Mouse (Mus musculus) kidney, postnatal 0 days (tissue): ENCODE data around the gene Haghl. TPM values are rescaled to one million over a fixed set of nuclear protein-coding genes. Genes with fewer than 3 reads are reported as not detected.
"Not testable (repeated sequence)": the region's sequence is repeated elsewhere in the genome, so short reads cannot be mapped to it uniquely, and the experiment has no call there.

Source experiments
- ATAC-seq: fragments of 200-750 bp; cut with Nextera tagmentation; replicated peaks from 2 replicates; pipeline ENCODE4 v1.8.0; 2017; ENCODE audit warnings: low read depth, moderate number of reproducible peaks, moderate TSS enrichment, moderate library complexity; ENCODE audit not compliant: low FRiP score
- DNase-seq: peaks from one replicate; pipeline ENCODE4 v3.0.0-alpha.2; 2016; ENCODE audit warnings: low spot score
- H3K27ac ChIP-seq: fragments of 300-500 bp; sonication (generic); 2 replicates; pipeline ENCODE4 v1.5.1; 2014; ENCODE audit warnings: mild to moderate bottlenecking
- H3K27me3 ChIP-seq: fragments of 300-500 bp; sonication (generic); 2 replicates; pipeline ENCODE4 v1.6.1; 2014; ENCODE audit warnings: low read length, mixed read lengths; ENCODE audit not compliant: insufficient read depth
- H3K36me3 ChIP-seq: fragments of 300-500 bp; sonication (generic); 2 replicates; pipeline ENCODE4 v1.6.1; 2014; ENCODE audit warnings: low read length, mixed read lengths; ENCODE audit not compliant: insufficient read depth
- H3K4me1 ChIP-seq: fragments of 300-500 bp; sonication (generic); replicated peaks from 2 replicates; pipeline ENCODE4 v1.6.1; 2014; ENCODE audit warnings: antibody characterized with exemption, low read length, mixed read lengths; ENCODE audit not compliant: insufficient read depth
- H3K4me2 ChIP-seq: fragments of 300-500 bp; sonication (generic); 2 replicates; pipeline ENCODE4 v1.6.1; 2014; ENCODE audit warnings: mild to moderate bottlenecking, low read length, moderate library complexity, mixed read lengths
- H3K4me3 ChIP-seq: fragments of 300-500 bp; sonication (generic); replicated peaks from 2 replicates; pipeline ENCODE4 v1.5.1; 2014; ENCODE audit warnings: low read depth, low read length
- H3K9ac ChIP-seq: fragments of 300-500 bp; sonication (generic); 2 replicates; pipeline ENCODE4 v1.6.1; 2014; ENCODE audit warnings: low read depth, low read length
- H3K9me3 ChIP-seq: fragments of 300-500 bp; sonication (generic); replicated peaks from 2 replicates; pipeline ENCODE4 v1.6.1; 2016; ENCODE audit warnings: low read length, inconsistent platforms, mixed read lengths
- CTCF ChIP-seq: IDR thresholded peaks from 2 replicates; pipeline ENCODE4 v1.5.1; 2016; ENCODE audit warnings: antibody characterized with exemption, low read depth, mild to moderate bottlenecking, moderate library complexity
- WGBS: fragments of 180-500 bp; shearing (Covaris S2); extraction: QIAGEN DNeasy Blood & Tissue Kit; methylation state at CpG from one replicate; pipeline ENCODE4 v1.1.7; 2014; 5-methylcytosine and 5-hydroxymethylcytosine counted together
- polyA plus RNA-seq: library from polyadenylated mRNA; unstranded; fragments of >200 nt; fragmentation: Nextera tagmentation; extraction: Ambion mirVana; gene quantifications from 2 replicates; pipeline ENCODE4 v1.2.1, GENCODE M21; 2015

Gene Haghl
- polyA plus RNA-seq, 1 experiment from 2014 or later = 79.9 TPM

GRCm38 (mm10) chr17:25755086-25755485, 30.4 kb downstream of the Haghl start:
- Histone ChIP-seq H3K36me3 (no peaks in the 10 kb centered on the region), H3K4me3 (no peak overlapping the region), H3K27me3 (no peaks in the 10 kb centered on the region), H3K4me2 (no peak overlapping the region), H3K4me1 (no peaks in the 10 kb centered on the region; the same call in 1 of the 2 replicates), H3K27ac (no peak overlapping the region), H3K9me3 (no peaks in the 10 kb centered on the region), H3K9ac (no peak overlapping the region)
- no peak for TF ChIP-seq CTCF
- 80% methylated on average over 4 of the region's 4 CpGs for WGBS
- DNase-seq (no peak), ATAC-seq (no peak)

DNA sequence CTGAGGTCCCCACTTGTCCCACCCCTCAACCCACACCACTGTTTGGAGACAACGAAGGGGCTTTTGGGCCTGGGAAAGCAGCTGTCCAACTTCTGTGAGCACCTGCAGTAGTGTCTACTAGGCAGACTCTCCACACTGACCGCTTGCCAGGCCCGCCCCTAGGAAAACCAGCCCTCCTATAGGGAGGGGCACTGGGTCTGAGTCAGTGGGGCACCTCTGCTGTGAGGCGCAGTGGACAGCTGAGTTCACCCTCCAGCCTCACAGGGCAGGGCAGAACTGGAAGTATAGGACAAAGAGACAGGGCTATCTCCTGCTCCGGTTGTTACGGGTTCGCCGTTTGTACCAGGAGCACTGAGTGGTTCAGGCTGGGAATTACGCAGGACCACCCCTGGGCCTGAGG, 31.2 kb downstream of the Haghl start, which contains the start of gene Msln:
TSS of gene Msln (minus strand) at position 138 of the 400 bp plus-strand sequence.
- DNase-seq (no peak), ATAC-seq (no peak)
- Histone ChIP-seq H3K36me3 (no peaks in the 10 kb centered on the region), H3K27ac (no peak within 1 kb of the TSS), H3K4me1 (no peaks in the 10 kb centered on the region; the same call in 1 of the 2 replicates), H3K9ac (no peak within 1 kb of the TSS), H3K4me2 (no peak within 1 kb of the TSS), H3K27me3 (no peaks in the 10 kb centered on the region), H3K9me3 (no peaks in the 10 kb centered on the region), H3K4me3 (no peak within 1 kb of the TSS)
- no peak for TF ChIP-seq CTCF
- 86% methylated on average over 9 of the region's 9 CpGs for WGBS

- TF ChIP-seq CTCF = no peak
- no peak for ATAC-seq
Measured at GRCm38 (mm10) chr17:25751446-25751845, 34.0 kb downstream of the Haghl start.

DNA sequence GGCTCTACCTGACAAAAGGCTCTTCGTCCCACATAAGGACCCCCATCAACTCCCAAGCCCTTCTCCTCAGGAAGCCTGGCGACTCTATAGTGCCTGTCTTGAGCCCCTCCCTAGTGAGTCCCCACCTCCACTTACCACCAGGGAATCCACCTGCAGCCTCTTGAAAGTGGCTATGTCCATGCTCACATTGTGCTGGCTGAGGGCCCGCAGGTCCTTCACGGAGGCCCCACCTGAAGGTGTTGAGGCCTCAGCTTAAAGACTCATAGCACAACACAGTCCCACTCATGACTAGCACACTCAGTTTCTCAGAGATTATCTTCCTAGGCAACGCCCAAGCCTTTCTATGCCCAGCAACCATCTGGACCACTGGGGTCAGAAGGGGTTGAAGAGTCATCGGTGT, 36.2 kb downstream of the Haghl start:
- H3K36me3 ChIP-seq = no peaks in the 10 kb centered on the region
- no peaks in the 10 kb centered on the region for H3K9me3 ChIP-seq
- ATAC-seq = no peak
- no peak overlapping the region for H3K9ac ChIP-seq
- no peak for TF ChIP-seq CTCF
- no peak for DNase-seq
- 88% methylated on average over 6 of the region's 6 CpGs for WGBS
- H3K4me1 ChIP-seq = no peaks in the 10 kb centered on the region; the same call in 1 of the 2 replicates
- H3K27ac ChIP-seq = no peak overlapping the region
- no peaks in the 10 kb centered on the region for H3K27me3 ChIP-seq
- H3K4me3 ChIP-seq = no peak overlapping the region
- no peak overlapping the region for H3K4me2 ChIP-seq

More at GRCm38 (mm10) chr17:25751446-25751845, 34.0 kb downstream of the Haghl start:
- Histone ChIP-seq H3K9ac (0 out of 2 replicates have a peak overlapping the region, but pooled peaks have one; percentile 28), H3K27ac (no peak overlapping the region), H3K4me2 (no peak overlapping the region), H3K9me3 (no peaks in the 10 kb centered on the region), H3K36me3 (no peaks in the 10 kb centered on the region), H3K27me3 (no peaks in the 10 kb centered on the region), H3K4me1 (no peaks in the 10 kb centered on the region; the same call in 1 of the 2 replicates), H3K4me3 (no peak overlapping the region)
- peak; percentile 32 for DNase-seq
- WGBS = 23% methylated on average over 5 of the region's 5 CpGs

GRCm38 (mm10) chr17:25748238-25748637, 37.2 kb downstream of the Haghl start:
- Histone ChIP-seq H3K4me3 (no peak overlapping the region), H3K4me1 (no peaks in the 10 kb centered on the region; the same call in 1 of the 2 replicates), H3K9ac (no peak overlapping the region), H3K27ac (no peak overlapping the region), H3K27me3 (no peaks in the 10 kb centered on the region), H3K4me2 (no peak overlapping the region), H3K36me3 (no peaks in the 10 kb centered on the region), H3K9me3 (no peaks in the 10 kb centered on the region)
- TF ChIP-seq CTCF = no peak
- ATAC-seq (no peak), DNase-seq (no peak)
- 89% methylated on average over 4 of the region's 4 CpGs for WGBS

DNA sequence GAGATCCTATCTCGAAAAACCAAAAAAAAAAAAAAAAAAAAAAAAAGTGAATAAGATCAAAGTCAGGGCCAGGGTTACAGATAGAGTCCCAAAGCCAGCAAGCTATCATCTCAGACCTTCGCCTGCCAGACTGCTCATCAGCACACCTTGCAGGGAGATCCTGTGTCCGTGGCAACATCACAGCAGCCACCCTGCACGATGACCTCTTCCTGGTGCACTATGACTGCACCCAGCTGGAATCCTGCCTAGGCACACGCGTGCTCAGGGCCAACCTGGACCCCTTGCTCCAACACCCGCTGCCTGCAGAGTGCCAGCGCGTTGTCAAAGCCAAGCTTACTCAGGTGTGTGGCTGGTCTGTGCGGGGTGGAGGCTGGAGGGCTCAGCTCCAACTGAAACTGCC, 41.2 kb downstream of the Haghl start:
- Histone ChIP-seq H3K27me3 (no peaks in the 10 kb centered on the region), H3K4me2 (no peak overlapping the region), H3K4me3 (no peak overlapping the region), H3K9me3 (no peaks in the 10 kb centered on the region), H3K9ac (no peak overlapping the region), H3K36me3 (no peaks in the 10 kb centered on the region), H3K27ac (no peak overlapping the region), H3K4me1 (no peaks in the 10 kb centered on the region)
- TF ChIP-seq CTCF = no peak
- ATAC-seq = no peak
- DNase-seq = no peak
- WGBS = 76% methylated on average over 10 of the region's 10 CpGs

GRCm38 (mm10) chr17:25743831-25744230, 41.6 kb downstream of the Haghl start:
- Histone ChIP-seq H3K36me3 (no peaks in the 10 kb centered on the region), H3K9ac (no peak overlapping the region), H3K4me3 (no peak overlapping the region), H3K4me2 (no peak overlapping the region), H3K27ac (no peak overlapping the region), H3K4me1 (no peaks in the 10 kb centered on the region), H3K9me3 (no peaks in the 10 kb centered on the region), H3K27me3 (no peaks in the 10 kb centered on the region)
- DNase-seq (no peak), ATAC-seq (no peak)
- WGBS = 90% methylated on average over 9 of the region's 9 CpGs
- TF ChIP-seq CTCF = no peak

GRCm38 (mm10) chr17:25741471-25741870, 44.0 kb downstream of the Haghl start:
- ATAC-seq, H3K4me3 ChIP-seq, H3K27ac ChIP-seq, H3K9me3 ChIP-seq, H3K9ac ChIP-seq, H3K4me1 ChIP-seq, H3K36me3 ChIP-seq, H3K27me3 ChIP-seq, H3K4me2 ChIP-seq, DNase-seq: not testable (repeated sequence)
- 71% methylated on average over 12 of the region's 12 CpGs for whole genome bisulfite sequencing
